Mouse (Mus musculus): ENCODE results near the gene Stambpl1. TPM values are rescaled to one million over a fixed set of nuclear protein-coding genes. Genes with fewer than 3 reads are reported as not detected.

The Stambpl1 gene
- polyA plus RNA-seq, 1 experiment from 2014 or later, result 3.6 TPM

GRCm38 (mm10) chr19:34169121-34169520, 22.9 kb upstream of the Stambpl1 start:
- no peaks in the 10 kb centered on the region for H3K36me3 ChIP-seq (ENCODE audit: control insufficient read depth, insufficient read depth, low read length)
- no peaks in the 10 kb centered on the region for H3K9me3 ChIP-seq (ENCODE audit: control insufficient read depth, low read length)
- H3K4me2 ChIP-seq (replicated peaks; ENCODE audit: low read depth, low read length), result no peak overlapping the region
- no peak overlapping the region for H3K4me3 ChIP-seq (ENCODE audit: low read depth, low read length)
- H3K27me3 ChIP-seq (ENCODE audit: control insufficient read depth, insufficient read depth, low read length), result no peaks in the 10 kb centered on the region
- ATAC-seq (ENCODE audit: low FRiP score) (no peak), DNase-seq (ENCODE audit: low spot score) (no peak)
- H3K4me1 ChIP-seq (replicated peaks; ENCODE audit: control insufficient read depth, insufficient read depth, low read length), result no peaks in the 10 kb centered on the region
- no peak overlapping the region for H3K9ac ChIP-seq (ENCODE audit: low read depth, low read length)
- H3K27ac ChIP-seq (ENCODE audit: low read depth, low read length), result no peak overlapping the region

GRCm38 (mm10) chr19:34171167-34171566, 20.9 kb upstream of the Stambpl1 start:
- H3K4me2 ChIP-seq (replicated peaks; ENCODE audit: low read depth, low read length), result no peak overlapping the region
- ATAC-seq (ENCODE audit: low FRiP score) (no peak), DNase-seq (ENCODE audit: low spot score) (no peak)
- no peak overlapping the region for H3K4me3 ChIP-seq (ENCODE audit: low read depth, low read length)
- H3K4me1 ChIP-seq (replicated peaks; ENCODE audit: control insufficient read depth, insufficient read depth, low read length), result no peaks in the 10 kb centered on the region
- H3K9me3 ChIP-seq (ENCODE audit: control insufficient read depth, low read length), result no peaks in the 10 kb centered on the region
- no peaks in the 10 kb centered on the region for H3K27me3 ChIP-seq (ENCODE audit: control insufficient read depth, insufficient read depth, low read length)
- H3K36me3 ChIP-seq (ENCODE audit: control insufficient read depth, insufficient read depth, low read length), result no peaks in the 10 kb centered on the region
- no peak overlapping the region for H3K9ac ChIP-seq (ENCODE audit: low read depth, low read length)
- H3K27ac ChIP-seq (ENCODE audit: low read depth, low read length), result no peak overlapping the region
- WGBS, result 75% methylated on average over 3 of the region's 3 CpGs

GRCm38 (mm10) chr19:34174004-34174403, 18.0 kb upstream of the Stambpl1 start:
- Histone ChIP-seq H3K27me3 (ENCODE audit: control insufficient read depth, insufficient read depth, low read length) (no peaks in the 10 kb centered on the region), H3K27ac (ENCODE audit: low read depth, low read length) (no peak overlapping the region)

GRCm38 (mm10) chr19:34179136-34179535, 12.9 kb upstream of the Stambpl1 start:
- Histone ChIP-seq H3K27me3 (ENCODE audit: control insufficient read depth, insufficient read depth, low read length) (no peaks in the 10 kb centered on the region), H3K4me1 (replicated peaks; ENCODE audit: control insufficient read depth, insufficient read depth, low read length) (no peaks in the 10 kb centered on the region), H3K27ac (ENCODE audit: low read depth, low read length) (no peak overlapping the region), H3K9ac (ENCODE audit: low read depth, low read length) (no peak overlapping the region), H3K36me3 (ENCODE audit: control insufficient read depth, insufficient read depth, low read length) (no peaks in the 10 kb centered on the region), H3K9me3 (ENCODE audit: control insufficient read depth, low read length) (no peaks in the 10 kb centered on the region), H3K4me3 (ENCODE audit: low read depth, low read length) (no peak overlapping the region), H3K4me2 (replicated peaks; ENCODE audit: low read depth, low read length) (no peak overlapping the region)
- ATAC-seq (ENCODE audit: low FRiP score) (no peak), DNase-seq (ENCODE audit: low spot score) (no peak)
- 93% methylated on average over 4 of the region's 4 CpGs for WGBS

More at GRCm38 (mm10) chr19:34174004-34174403, 18.0 kb upstream of the Stambpl1 start:
- 72% methylated on average over 3 of the region's 3 CpGs for WGBS
- ATAC-seq (ENCODE audit: low FRiP score) (no peak), DNase-seq (ENCODE audit: low spot score) (no peak)
- no peaks in the 10 kb centered on the region for H3K4me1 ChIP-seq (replicated peaks; ENCODE audit: control insufficient read depth, insufficient read depth, low read length)
- no peaks in the 10 kb centered on the region for H3K36me3 ChIP-seq (ENCODE audit: control insufficient read depth, insufficient read depth, low read length)
- H3K9ac ChIP-seq (ENCODE audit: low read depth, low read length), result no peak overlapping the region
- H3K9me3 ChIP-seq (ENCODE audit: control insufficient read depth, low read length), result no peaks in the 10 kb centered on the region
- no peak overlapping the region for H3K4me2 ChIP-seq (replicated peaks; ENCODE audit: low read depth, low read length)
- H3K4me3 ChIP-seq (ENCODE audit: low read depth, low read length), result no peak overlapping the region

GRCm38 (mm10) chr19:34180316-34180715, 11.7 kb upstream of the Stambpl1 start:
- Histone ChIP-seq H3K4me2 (replicated peaks; ENCODE audit: low read depth, low read length) (no peak overlapping the region), H3K9ac (ENCODE audit: low read depth, low read length) (no peak overlapping the region), H3K36me3 (ENCODE audit: control insufficient read depth, insufficient read depth, low read length) (no peaks in the 10 kb centered on the region), H3K4me1 (replicated peaks; ENCODE audit: control insufficient read depth, insufficient read depth, low read length) (no peaks in the 10 kb centered on the region), H3K9me3 (ENCODE audit: control insufficient read depth, low read length) (no peaks in the 10 kb centered on the region), H3K4me3 (ENCODE audit: low read depth, low read length) (no peak overlapping the region), H3K27ac (ENCODE audit: low read depth, low read length) (no peak overlapping the region), H3K27me3 (ENCODE audit: control insufficient read depth, insufficient read depth, low read length) (no peaks in the 10 kb centered on the region)
- 90% methylated on average over 2 of the region's 2 CpGs for WGBS
- DNase-seq (ENCODE audit: low spot score) (no peak), ATAC-seq (ENCODE audit: low FRiP score) (no peak)

- no peak overlapping the region for H3K9ac ChIP-seq (ENCODE audit: low read depth, low read length)
- H3K27ac ChIP-seq (ENCODE audit: low read depth, low read length), result no peak overlapping the region
- no peak for DNase-seq (ENCODE audit: low spot score)
- no peaks in the 10 kb centered on the region for H3K4me1 ChIP-seq (replicated peaks; ENCODE audit: control insufficient read depth, insufficient read depth, low read length)
- WGBS, result 84% methylated on average over 3 of the region's 3 CpGs
- H3K4me2 ChIP-seq (replicated peaks; ENCODE audit: low read depth, low read length), result no peak overlapping the region
- H3K9me3 ChIP-seq (ENCODE audit: control insufficient read depth, low read length), result no peaks in the 10 kb centered on the region
- no peak for ATAC-seq (ENCODE audit: low FRiP score)
- H3K4me3 ChIP-seq (ENCODE audit: low read depth, low read length), result no peak overlapping the region
- H3K36me3 ChIP-seq (ENCODE audit: control insufficient read depth, insufficient read depth, low read length), result no peaks in the 10 kb centered on the region
- no peaks in the 10 kb centered on the region for H3K27me3 ChIP-seq (ENCODE audit: control insufficient read depth, insufficient read depth, low read length)
These were observed 10.8 kb upstream of the Stambpl1 start for GRCm38 (mm10) chr19:34181234-34181633.

- ATAC-seq (ENCODE audit: low FRiP score), result no peak
- no peak for DNase-seq (ENCODE audit: low spot score)
- 79% methylated on average over 5 of the region's 5 CpGs for WGBS
These were observed 9.5 kb upstream of the Stambpl1 start for GRCm38 (mm10) chr19:34182490-34182889.

GRCm38 (mm10) chr19:34186845-34187244, 5.2 kb upstream of the Stambpl1 start:
- Histone ChIP-seq H3K4me1 (replicated peaks; ENCODE audit: control insufficient read depth, insufficient read depth, low read length) (no peaks in the 10 kb centered on the region), H3K9ac (ENCODE audit: low read depth, low read length) (no peak overlapping the region), H3K36me3 (ENCODE audit: control insufficient read depth, insufficient read depth, low read length) (no peaks in the 10 kb centered on the region), H3K27ac (ENCODE audit: low read depth, low read length) (no peak overlapping the region), H3K27me3 (ENCODE audit: control insufficient read depth, insufficient read depth, low read length) (0 out of 2 replicates have a peak, but pooled peaks cover 2% of the 10 kb centered on the region), H3K9me3 (ENCODE audit: control insufficient read depth, low read length) (no peaks in the 10 kb centered on the region), H3K4me3 (ENCODE audit: low read depth, low read length) (no peak overlapping the region), H3K4me2 (replicated peaks; ENCODE audit: low read depth, low read length) (no peak overlapping the region)
- ATAC-seq (ENCODE audit: low FRiP score), result no peak
- 91% methylated on average over 4 of the region's 4 CpGs for WGBS
- no peak for DNase-seq (ENCODE audit: low spot score)

More at GRCm38 (mm10) chr19:34182490-34182889, 9.5 kb upstream of the Stambpl1 start:
- H3K27me3 ChIP-seq (ENCODE audit: control insufficient read depth, insufficient read depth, low read length), result no peaks in the 10 kb centered on the region
- H3K9ac ChIP-seq (ENCODE audit: low read depth, low read length), result no peak overlapping the region
- H3K4me3 ChIP-seq (ENCODE audit: low read depth, low read length), result no peak overlapping the region
- H3K27ac ChIP-seq (ENCODE audit: low read depth, low read length), result no peak overlapping the region
- H3K4me2 ChIP-seq (replicated peaks; ENCODE audit: low read depth, low read length), result no peak overlapping the region
- no peaks in the 10 kb centered on the region for H3K36me3 ChIP-seq (ENCODE audit: control insufficient read depth, insufficient read depth, low read length)
- H3K9me3 ChIP-seq (ENCODE audit: control insufficient read depth, low read length), result no peaks in the 10 kb centered on the region
- H3K4me1 ChIP-seq (replicated peaks; ENCODE audit: control insufficient read depth, insufficient read depth, low read length), result no peaks in the 10 kb centered on the region

GRCm38 (mm10) chr19:34191645-34192007, 403 bp upstream of the Stambpl1 start:
- H3K9me3 ChIP-seq (ENCODE audit: control insufficient read depth, low read length), result no peaks in the 10 kb centered on the region
- no peaks in the 10 kb centered on the region for H3K36me3 ChIP-seq (ENCODE audit: control insufficient read depth, insufficient read depth, low read length)
- 0 out of 2 replicates have a peak, but pooled peaks cover 2% of the 10 kb centered on the region for H3K27me3 ChIP-seq (ENCODE audit: control insufficient read depth, insufficient read depth, low read length)
- no peak for DNase-seq (ENCODE audit: low spot score)
- 31% methylated on average over 10 of the region's 10 CpGs for WGBS
- H3K4me3 ChIP-seq (ENCODE audit: low read depth, low read length), result peak overlapping the region; percentile 63
- H3K4me2 ChIP-seq (replicated peaks; ENCODE audit: low read depth, low read length), result peak overlapping the region; percentile 94
- H3K4me1 ChIP-seq (replicated peaks; ENCODE audit: control insufficient read depth, insufficient read depth, low read length), result no peaks in the 10 kb centered on the region
- no peak overlapping the region for H3K9ac ChIP-seq (ENCODE audit: low read depth, low read length)
- ATAC-seq (ENCODE audit: low FRiP score), result peak; percentile 48; the same call in 1 of the 2 replicates
- H3K27ac ChIP-seq (ENCODE audit: low read depth, low read length), result no peak overlapping the region
